Mouse (Mus musculus): ENCODE measurements around the gene Trp53bp1.

DNA sequence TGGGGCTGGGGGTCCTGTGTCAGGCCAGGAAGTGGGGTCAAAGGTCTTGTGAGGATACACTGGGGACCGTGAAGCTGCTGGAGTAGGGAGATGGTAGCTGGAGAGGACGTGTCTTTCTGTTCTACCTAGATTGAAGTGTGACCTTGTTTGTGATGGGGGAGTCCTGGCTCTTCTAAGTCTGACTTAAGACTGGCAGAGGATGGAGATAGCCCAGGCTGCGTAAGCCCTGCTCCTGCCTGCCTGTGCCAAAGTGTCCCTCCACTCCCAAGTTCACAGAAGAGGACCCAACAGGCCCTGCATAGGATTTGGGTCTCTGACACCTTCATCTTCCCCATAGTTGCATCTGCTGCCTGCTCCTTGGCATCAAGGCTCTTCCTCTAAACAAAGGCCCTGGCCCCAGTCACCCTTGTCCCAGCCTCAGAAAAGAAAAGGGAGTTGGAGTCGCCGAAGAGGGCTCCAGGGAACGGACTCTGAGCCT, 25.6 kb upstream of the Trp53bp1 start:
- TF ChIP-seq CTCF (IDR thresholded peaks at IDR 0.05; ENCODE audit: low read depth, low read length) (no peak), POLR2A (IDR thresholded peaks at IDR 0.05; ENCODE audit: extremely low read depth, insufficient read depth, low read length) (no peak)
